Mouse (Mus musculus) left cerebral cortex, adult 11 months (tissue): ENCODE data around the gene Fut2.

Experiments used
- DNase-seq: peaks from one replicate; pipeline ENCODE4 v3.0.0; 2022; ENCODE audit warnings: low spot score

The Fut2 gene

GRCm38 (mm10) chr7:45638623-45639401, 27.4 kb downstream of the Fut2 start:
- DNase-seq, result peak; percentile 94

DNA sequence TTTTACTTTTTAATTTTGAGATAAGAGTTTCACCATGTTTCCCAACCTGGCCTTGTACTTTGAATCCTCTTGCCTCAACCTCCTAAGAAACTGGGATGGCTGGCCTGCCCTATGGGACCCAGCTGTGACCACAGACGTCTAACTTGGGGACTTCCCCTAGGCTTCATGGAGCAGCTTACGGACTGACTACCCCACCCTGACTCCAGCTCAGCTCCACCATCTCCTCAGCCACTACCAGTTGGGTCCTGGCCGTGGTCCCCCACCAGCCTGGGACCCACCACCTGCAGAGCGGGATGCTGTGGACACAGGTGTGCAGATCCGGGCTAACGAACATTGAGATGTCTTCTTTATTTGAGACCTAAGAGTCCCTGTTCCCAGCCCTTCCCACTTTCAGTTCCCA, 28.5 kb downstream of the Fut2 start:
- no peak for DNase-seq

DNA sequence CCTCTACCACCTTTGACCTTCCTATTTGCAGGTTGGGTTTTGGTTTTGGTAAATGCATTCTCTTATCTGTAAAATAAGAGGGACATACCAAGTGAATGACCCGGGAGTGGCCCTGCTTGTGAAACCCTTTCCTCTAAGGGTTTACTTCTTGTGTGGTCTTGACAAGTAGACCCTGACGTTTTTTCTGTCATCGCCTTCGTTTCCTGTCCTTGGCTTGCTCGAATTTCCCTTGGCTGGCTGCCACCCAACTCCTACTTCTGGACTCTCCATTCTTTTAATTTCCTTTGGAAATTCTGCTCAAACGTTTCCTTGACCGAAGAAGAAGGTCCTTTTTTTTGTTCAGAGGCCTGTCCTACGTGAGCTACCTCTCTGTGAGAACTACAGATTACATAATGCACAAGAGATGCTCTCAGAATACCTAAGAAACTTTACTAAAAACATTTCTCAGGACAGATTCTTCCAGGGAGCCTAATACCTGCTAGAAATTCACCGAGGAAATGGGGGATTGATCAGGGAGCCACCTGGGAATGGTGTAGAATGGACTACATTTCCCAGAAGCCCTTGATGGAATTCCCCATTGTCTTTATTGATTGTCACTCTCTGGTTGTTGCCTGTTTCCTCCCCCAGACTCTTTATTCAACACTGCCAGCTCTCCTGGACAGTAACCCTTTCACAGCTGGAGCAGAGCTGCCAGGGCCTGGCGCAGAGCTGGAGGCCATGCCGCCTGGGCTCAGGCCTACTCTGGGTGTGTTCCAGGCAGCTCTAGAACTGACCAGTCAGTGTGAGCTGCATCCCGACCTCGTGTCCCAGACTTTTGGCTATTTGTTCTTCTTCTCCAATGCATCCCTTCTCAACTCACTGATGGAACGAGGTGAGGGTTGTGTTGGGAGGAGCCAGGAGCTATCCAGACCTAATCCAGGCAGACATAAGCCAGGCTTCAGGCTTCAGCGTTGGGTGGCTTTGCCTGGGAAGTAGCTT, 30.2 kb downstream of the Fut2 start:
- no peak for DNase-seq

DNA sequence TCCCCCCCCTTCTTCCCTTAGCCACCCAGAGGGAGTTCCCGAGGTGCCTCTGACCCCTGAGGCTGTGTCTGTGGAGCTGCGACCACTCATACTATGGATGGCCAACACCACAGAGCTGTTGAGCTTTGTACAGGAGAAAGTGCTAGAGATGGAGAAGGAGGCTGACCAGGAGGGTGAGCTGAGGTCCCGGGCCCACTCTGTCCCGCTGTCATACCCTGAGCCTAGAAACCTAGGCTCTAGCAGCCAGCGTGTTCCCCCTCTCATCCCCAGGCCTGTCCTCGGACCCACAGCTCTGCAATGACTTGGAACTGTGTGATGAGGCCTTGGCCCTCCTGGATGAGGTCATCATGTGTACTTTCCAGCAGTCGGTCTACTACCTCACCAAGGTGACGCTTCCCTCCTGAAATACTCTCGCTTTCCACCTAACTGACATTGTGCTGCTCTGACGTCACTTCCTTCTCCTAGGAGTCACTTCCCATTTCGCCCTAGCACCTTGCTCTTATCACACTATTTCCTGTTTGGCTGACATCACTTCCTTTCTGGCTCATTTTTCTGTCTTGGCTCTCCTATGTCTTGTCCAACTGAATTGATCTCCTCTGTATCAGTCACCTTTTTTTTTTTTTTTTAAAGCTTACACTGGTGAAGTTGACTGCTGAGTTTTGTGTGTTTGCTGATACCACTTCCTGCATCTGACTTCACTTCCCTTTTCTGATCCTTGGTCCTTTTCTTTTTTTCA, 31.1 kb downstream of the Fut2 start:
- no peak for DNase-seq

DNA sequence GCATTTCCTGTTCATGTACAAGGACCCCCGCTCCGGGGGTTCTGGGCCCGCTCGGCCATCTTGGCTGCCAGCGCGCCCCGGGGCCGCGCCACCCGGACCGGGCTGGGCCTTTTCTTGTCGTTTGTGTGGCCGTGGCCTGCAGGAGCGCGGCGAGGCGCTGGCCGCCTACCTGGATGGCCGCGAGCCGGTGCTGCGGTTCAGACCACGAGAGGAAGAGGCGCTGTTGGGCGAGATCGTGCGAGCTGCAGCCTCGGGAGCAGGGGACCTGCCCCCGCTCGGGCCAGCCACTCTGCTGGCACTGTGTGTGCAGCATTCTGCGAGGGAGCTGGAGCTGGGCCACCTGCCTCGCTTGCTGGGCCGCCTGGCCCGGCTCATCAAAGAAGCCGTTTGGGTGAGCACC, 33.7 kb downstream of the Fut2 start:
- DNase-seq, result no peak

- DNase-seq, result no peak
Observed at GRCm38 (mm10) chr7:45630064-45630907, 35.9 kb downstream of the Fut2 start.

DNA sequence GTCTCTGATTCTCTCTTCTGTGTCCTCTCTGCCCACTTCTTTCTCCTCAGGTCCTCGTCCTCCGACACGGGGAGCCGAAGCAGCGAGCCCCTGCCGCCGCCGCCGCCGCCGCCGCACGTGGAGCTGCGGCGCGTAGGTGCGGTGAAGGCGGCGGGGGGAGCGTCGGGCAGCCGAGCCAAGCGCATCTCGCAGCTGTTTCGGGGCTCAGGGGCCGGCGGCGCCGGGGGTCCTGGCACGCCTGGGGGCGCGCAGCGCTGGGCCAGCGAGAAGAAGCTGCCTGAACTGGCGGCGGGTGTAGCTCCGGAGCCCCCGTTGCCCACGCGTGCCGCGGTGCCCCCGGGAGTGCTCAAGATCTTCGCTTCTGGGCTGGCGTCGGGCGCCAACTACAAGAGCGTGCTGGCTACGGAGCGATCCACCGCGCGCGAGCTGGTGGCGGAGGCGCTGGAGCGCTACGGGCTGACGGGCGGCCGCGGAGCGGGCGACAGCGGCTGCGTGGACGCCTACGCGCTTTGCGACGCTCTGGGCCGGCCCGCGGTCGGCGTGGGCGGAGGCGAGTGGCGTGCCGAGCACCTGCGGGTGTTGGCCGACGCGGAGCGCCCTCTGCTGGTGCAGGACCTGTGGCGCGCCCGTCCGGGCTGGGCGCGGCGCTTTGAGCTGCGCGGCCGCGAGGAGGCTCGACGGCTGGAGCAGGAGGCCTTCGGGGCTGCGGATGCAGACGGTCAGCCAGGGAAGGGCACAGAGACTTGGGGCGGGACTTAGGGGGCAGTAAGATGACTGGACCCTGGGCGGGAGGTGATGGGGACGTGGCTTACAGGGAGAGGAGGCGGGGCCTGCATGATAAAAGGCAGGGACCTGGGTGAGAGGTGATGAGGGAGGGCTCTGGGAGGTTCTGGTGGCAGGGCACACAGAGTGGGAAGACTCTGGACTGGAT, 37.6 kb downstream of the Fut2 start:
- peak; percentile 59 for DNase-seq

DNA sequence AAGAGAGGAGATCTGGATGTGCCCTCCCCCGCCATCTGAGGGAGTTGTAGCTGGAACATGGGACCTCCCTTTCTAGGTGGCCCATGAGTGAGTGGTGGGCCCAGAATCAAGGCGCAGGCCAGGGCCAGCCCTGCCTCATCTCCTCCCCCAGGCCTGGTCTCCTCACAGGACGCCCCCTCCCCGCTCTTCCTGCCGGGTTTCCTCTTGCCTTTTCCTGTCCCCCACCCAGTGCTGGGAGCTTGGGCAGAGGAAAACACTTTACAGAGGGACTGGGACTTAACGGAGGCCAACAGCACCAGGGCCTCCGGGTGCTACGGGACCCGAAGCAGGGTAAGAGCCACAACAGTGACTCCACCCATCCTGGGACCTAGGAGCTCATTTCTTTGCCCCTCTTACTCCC, 38.9 kb downstream of the Fut2 start, which contains the start of gene Rasip1:
Rasip1 (plus strand) TSS at position 228 of the 400 bp plus-strand sequence.
- DNase-seq, result no peak

DNA sequence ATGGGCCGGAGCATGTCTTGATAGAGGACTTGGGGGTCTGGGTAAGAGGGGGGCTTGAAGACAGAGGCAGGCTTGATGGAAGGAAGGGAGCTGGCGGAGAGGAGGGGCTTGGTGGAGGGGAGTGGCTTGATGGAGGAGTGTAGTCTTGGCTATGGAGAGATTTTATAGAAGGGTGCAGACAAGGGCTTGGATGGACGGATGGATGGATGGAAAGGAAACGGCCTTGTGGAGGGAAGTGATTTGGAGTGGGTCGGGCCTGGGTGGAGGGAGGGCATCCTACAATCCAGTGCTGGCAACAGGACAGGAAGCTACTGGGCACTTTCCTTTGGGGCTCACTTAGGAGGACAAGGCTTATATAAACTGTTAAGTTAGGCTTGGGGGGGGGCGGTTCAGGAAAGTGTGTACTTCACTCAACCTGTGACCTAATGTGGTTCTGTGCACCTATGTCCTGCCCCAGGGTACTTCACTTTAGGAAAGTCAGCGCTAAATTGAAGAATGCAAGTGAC, 39.6 kb downstream of the Fut2 start:
- DNase-seq, result no peak

GRCm38 (mm10) chr7:45625481-45625880, 40.7 kb downstream of the Fut2 start:
- no peak for DNase-seq

DNA sequence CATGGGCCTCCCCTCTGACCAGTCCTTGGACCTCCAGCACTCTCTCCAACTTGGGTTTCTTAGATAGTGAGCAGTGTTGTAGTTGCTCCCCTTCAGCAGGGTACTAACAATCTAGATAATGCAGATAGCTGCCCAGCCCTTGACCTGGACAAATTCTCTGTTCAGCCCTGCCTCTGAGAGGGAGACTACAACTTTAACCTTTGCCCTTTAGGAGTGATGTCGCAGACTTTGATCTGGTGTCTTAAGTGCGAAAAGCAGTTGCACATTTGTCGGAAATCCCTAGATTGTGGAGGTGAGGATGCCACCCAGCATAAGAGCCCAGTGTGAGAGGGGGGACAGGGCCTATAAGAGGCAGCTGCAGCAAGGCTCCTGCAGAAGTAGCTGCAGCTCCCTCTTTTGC, 41.5 kb downstream of the Fut2 start:
- no peak for DNase-seq

DNA sequence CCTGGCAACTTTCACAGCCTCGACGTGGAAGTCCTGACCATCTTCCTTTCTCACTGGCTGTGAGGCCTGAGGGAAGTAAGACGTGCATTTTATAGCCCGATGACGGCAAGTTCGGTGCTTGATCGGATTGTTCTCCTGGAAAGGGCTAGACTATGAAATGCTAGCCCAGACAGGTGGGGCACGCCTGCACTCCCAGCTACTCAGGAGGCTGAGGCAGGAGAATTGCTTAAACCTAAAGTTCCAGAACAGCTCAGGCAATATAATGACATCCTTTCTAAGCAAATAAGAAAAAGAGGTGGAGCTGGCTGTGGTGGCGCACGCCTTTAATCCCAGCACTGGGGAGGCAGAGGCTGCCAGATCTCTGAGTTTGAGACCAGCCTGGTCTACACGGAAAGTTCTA, 42.7 kb downstream of the Fut2 start:
- DNase-seq, result no peak

DNA sequence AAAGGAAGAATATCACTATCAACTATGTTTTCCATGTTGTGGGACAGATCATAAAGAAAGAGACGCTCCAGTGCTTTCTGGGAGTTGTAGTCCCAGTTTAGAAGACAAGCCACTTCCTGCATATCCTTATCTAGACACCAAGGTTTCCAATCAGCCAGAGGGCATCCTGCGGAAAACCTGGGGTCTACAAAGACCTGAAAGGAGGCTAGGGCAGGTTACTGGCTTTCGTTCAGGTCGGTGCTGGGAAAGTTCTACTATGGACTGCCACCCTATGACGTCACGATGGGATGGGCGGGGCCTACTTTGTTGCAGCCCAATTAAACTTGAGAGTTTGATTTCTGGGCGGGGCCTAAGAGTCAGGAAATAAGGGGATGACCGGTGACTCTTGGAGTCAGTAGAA, 44.8 kb downstream of the Fut2 start, which contains the start of gene Izumo1:
Izumo1 (plus strand) TSS at position 369 of the 400 bp plus-strand sequence.
- no peak for DNase-seq

DNA sequence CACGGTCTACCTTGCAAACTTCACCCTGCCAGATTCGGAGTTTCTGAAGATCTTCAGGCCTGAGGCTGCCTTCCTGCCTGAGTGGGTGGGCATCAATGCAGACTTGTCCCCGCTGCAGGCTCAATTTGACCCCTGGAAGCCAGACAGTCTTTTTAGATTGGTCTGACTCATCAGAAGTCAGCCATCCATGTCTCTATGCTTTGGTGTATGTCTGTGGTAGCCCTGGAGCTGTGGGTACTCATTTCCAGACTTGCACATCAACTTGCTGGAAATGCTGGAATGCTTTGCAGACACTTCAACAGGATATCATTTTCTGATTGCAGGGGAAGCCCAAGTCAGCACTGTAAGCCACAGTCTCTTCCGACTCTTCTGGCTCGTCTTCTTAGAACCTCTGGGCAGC, 46.6 kb downstream of the Fut2 start:
- DNase-seq, result no peak

DNA sequence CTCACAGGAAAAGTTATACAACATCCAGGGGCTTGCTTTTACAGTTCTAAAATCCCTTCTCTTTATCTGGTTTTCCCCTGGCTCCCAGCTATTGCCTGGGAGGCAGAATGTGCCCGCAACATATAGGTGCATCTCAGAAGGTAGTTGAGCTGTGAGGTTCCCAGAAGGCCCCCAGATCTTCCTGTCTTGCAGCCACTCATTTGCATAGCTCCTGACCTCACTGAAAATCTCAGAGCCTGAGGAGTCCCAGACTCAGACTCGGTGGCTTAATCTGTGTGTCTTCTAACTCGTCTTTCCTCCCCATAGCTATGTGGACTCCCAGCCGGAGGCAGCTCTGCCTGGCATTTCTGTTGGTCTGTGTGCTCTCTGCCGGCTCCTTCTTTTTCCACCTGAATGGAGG, 47.9 kb downstream of the Fut2 start:
- DNase-seq, result no peak

- DNase-seq, result no peak
Observed at GRCm38 (mm10) chr7:45617042-45617695, 49.0 kb downstream of the Fut2 start, which contains the start of gene Fut1. Gene Fut1, plus strand, starts transcription at chr7:45617289.

GRCm38 (mm10) chr7:45616277-45616676, 49.9 kb downstream of the Fut2 start:
- no peak for DNase-seq

DNA sequence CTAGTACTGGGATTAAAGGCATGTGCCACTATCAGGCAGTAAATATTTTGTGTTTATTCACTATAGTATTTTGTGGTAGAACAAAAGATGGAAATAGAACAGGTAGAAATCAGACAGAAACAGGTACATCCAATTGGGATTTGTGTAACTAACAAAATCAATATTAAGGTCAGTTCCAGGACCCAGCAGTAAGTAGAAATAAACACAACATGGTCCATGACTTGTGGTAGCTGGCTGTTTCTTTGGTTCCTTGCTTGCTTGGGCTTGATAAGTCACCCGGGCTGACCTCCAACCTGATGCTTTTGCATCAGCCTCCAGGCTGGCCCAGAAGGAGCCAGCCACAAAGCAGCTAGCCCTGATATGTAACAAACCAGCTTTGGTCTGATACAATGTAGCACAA, 56.7 kb downstream of the Fut2 start:
- DNase-seq, result no peak

DNA sequence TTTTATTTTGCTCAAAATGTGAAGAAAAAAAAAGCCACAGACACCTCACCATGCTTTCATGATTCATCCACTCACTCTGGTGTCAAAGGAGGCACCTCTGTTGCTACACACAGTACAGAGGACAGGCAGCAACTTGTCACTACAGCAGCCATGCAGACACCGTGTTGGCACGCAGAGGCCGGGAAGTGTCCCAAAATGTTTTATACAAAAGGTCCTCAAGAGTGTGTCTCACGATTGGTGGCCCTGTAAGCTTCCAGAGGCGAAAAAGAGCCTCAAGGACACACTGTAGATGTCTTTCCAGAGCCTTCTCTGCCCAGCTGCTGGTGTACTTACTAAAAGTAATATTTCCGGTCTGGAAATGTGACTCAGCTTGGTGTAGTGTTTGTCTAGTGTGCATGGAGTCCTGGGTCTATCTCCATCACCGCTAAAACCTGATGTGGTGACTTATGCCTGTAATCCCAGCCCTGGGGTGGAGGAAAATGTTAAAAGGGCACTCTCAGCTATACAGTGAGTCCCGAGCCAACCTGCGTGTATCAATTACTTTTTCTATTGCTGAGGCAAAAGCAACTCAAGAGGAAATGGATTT, 60.4 kb downstream of the Fut2 start:
- no peak for DNase-seq
